Mouse (Mus musculus) ovary, postnatal 36 days (tissue): ENCODE measurements around the gene Polr1a.
"Not testable (repeated sequence)": the region's sequence is repeated elsewhere in the genome, so short reads cannot be mapped to it uniquely, and the experiment has no call there.

Experiments
- DNase-seq: peaks from one replicate; pipeline ENCODE4 v3.0.0; 2022; ENCODE audit warnings: low spot score, mixed read lengths

Polr1a gene

GRCm38 (mm10) chr6:71908481-71909381, at the start of gene Polr1a, which contains the start of gene Ptcd3:
Polr1a (plus strand) TSS chr6:71909053.
Ptcd3 (minus strand) TSS chr6:71908750.
- peak; percentile 88 for DNase-seq

- DNase-seq = no peak
Observed at GRCm38 (mm10) chr6:71867751-71868150, 41.1 kb upstream of the Polr1a start.

- no peak for DNase-seq
Observed at GRCm38 (mm10) chr6:71868809-71869208, 40.0 kb upstream of the Polr1a start.

GRCm38 (mm10) chr6:71871396-71871795, 37.5 kb upstream of the Polr1a start:
- DNase-seq = no peak

GRCm38 (mm10) chr6:71877965-71878760, 30.7 kb upstream of the Polr1a start:
- no peak for DNase-seq

- DNase-seq = no peak
Observed at GRCm38 (mm10) chr6:71893263-71893662, 15.6 kb upstream of the Polr1a start.

GRCm38 (mm10) chr6:71907702-71908235, 1.1 kb upstream of the Polr1a start:
- no peak for DNase-seq

- DNase-seq = no peak
Observed at GRCm38 (mm10) chr6:71909384-71909783, 531 bp downstream of the Polr1a start.

GRCm38 (mm10) chr6:71909840-71910239, 987 bp downstream of the Polr1a start:
- DNase-seq = no peak

GRCm38 (mm10) chr6:71911686-71912450, 3.0 kb downstream of the Polr1a start:
- no peak for DNase-seq

- DNase-seq = no peak
Observed at GRCm38 (mm10) chr6:71920752-71921151, 11.9 kb downstream of the Polr1a start.

GRCm38 (mm10) chr6:71925233-71925632, 16.4 kb downstream of the Polr1a start:
- DNase-seq = not testable (repeated sequence)

- DNase-seq = peak; percentile 62
Observed at GRCm38 (mm10) chr6:71927911-71928310, 19.1 kb downstream of the Polr1a start.

GRCm38 (mm10) chr6:71930053-71930452, 21.2 kb downstream of the Polr1a start:
- no peak for DNase-seq

GRCm38 (mm10) chr6:71930830-71931437, 22.1 kb downstream of the Polr1a start:
- DNase-seq = no peak

GRCm38 (mm10) chr6:71932347-71932746, 23.5 kb downstream of the Polr1a start:
- DNase-seq = no peak

GRCm38 (mm10) chr6:71934081-71934556, 25.3 kb downstream of the Polr1a start:
- DNase-seq = peak; percentile 79

GRCm38 (mm10) chr6:71935737-71936136, 26.9 kb downstream of the Polr1a start:
- DNase-seq = peak; percentile 39

GRCm38 (mm10) chr6:71940912-71941311, 32.1 kb downstream of the Polr1a start:
- no peak for DNase-seq

- no peak for DNase-seq
Observed at GRCm38 (mm10) chr6:71945101-71945500, 36.2 kb downstream of the Polr1a start.

GRCm38 (mm10) chr6:71946121-71946520, 37.3 kb downstream of the Polr1a start:
- DNase-seq = no peak
